8 mouse cellular contexts compared by ENCODE assay signal in genomic region chr13:62919647-62920341, GRCm38 (mm10). TPM values are rescaled to one million over a fixed set of nuclear protein-coding genes. Genes with fewer than 3 reads are reported as not detected.
DNase-seq lines count a peak whose midpoint lies in the region; ATAC-seq lines count a peak whose summit lies in the region.

No protein-coding gene starts in this region.

- peaks cover 3% of the 10 kb centered on the region; the same call in 1 of the 2 replicates for H3K4me1 ChIP-seq in heart, embryonic 11.5 days (ENCODE audit: control insufficient read depth, insufficient read depth, low read length)

- no peaks in the 10 kb centered on the region for H3K27me3 ChIP-seq in heart, embryonic 11.5 days (ENCODE audit: control insufficient read depth, insufficient read depth, low read length)

- peak; percentile 60 to 88 for DNase-seq in heart, adult 18-20 months
- peak; percentile 72 for DNase-seq in adrenal gland, adult 2 months
- peak; percentile 58 for DNase-seq in embryo, embryonic 11.5 days (ENCODE audit: low read depth, low spot score)
- peak; percentile 74 to 87 for DNase-seq in heart, postnatal 10 days
- peak; percentile 83 to 84 for DNase-seq in left cerebral cortex, postnatal 25 days (ENCODE audit: low spot score in 2 of 2)
- DNase-seq in natural killer cell, adult 2 months (ENCODE audit: low spot score in 2 of 2), result peak; percentile 33 to 63
- peak; percentile 69 for DNase-seq in telencephalon, adult 2 months (ENCODE audit: low read depth, low spot score)

- intact Hi-C loops in heart, postnatal 10 days (cut with DNase I), result no loop called here
- intact Hi-C loops in left cerebral cortex, postnatal 25 days (cut with DNase I), result loop anchor here (5.0 kb wide), 1 partner anchor 323 kb away; no protein-coding TSS in a partner anchor

- WGBS in heart, embryonic 11.5 days (ENCODE audit: insufficient replicate concordance), result 33% methylated on average over 11 of the region's 11 CpGs

- H3K9me3 ChIP-seq in heart, embryonic 11.5 days (replicated peaks; ENCODE audit: control insufficient read depth, low read length), result no peaks in the 10 kb centered on the region

- H3K4me3 ChIP-seq in heart, embryonic 11.5 days (ENCODE audit: low read depth, low read length), result no peak overlapping the region

- no peak for ATAC-seq in heart, embryonic 11.5 days (replicated peaks; ENCODE audit: insufficient number of reproducible peaks, low FRiP score, low TSS enrichment)

- H3K9ac ChIP-seq in heart, embryonic 11.5 days (ENCODE audit: low read depth, low read length), result no peak overlapping the region

- no peaks in the 10 kb centered on the region for H3K36me3 ChIP-seq in heart, embryonic 11.5 days (ENCODE audit: control insufficient read depth, insufficient read depth, low read length)

- H3K4me2 ChIP-seq in heart, embryonic 11.5 days, result no peak overlapping the region

- no peak overlapping the region for H3K27ac ChIP-seq in heart, embryonic 11.5 days (ENCODE audit: low read depth, low read length)

RNA-seq across cellular contexts. Expression of gene Fbp1, which starts 31.7 kb away (rescaled TPM):
- total RNA-seq in heart, adult 18-20 months (2021), result under 1 TPM; 0.20 to 0.31 TPM
- not detected in 2 replicates for polyA plus RNA-seq in heart, embryonic 11.5 days (2014; fragmentation: Nextera tagmentation; extraction: Ambion mirVana)
- 1 to 10 TPM in 1 of 2 experiments, under 1 TPM in 1; 0.83 to 3.8 TPM for total RNA-seq in adrenal gland, adult 2 months (2021)
- polyA plus RNA-seq in adrenal gland, adult 2 months (2012; rRNA removed), result 0.27 and 0.86 TPM in 2 replicates
- not detected for total RNA-seq in heart, postnatal 10 days (2021)
- under 1 TPM; 0.23 to 0.44 TPM for total RNA-seq in left cerebral cortex, postnatal 25 days (2021)

RNA-seq across cellular contexts. Expression of gene 2010111I01Rik, which starts 44.9 kb away (rescaled TPM):
- total RNA-seq in heart, adult 18-20 months (2021), result 10 to 100 TPM; 82.0 to 84.9 TPM
- polyA plus RNA-seq in heart, embryonic 11.5 days (2014; fragmentation: Nextera tagmentation; extraction: Ambion mirVana), result 49.6 and 58.9 TPM in 2 replicates
- total RNA-seq in adrenal gland, adult 2 months (2021), result 10 to 100 TPM; 62.1 to 99.2 TPM
- 39.4 and 39.9 TPM in 2 replicates for polyA plus RNA-seq in adrenal gland, adult 2 months (2012; rRNA removed)
- 100 to 1,000 TPM; 121 to 143 TPM for total RNA-seq in heart, postnatal 10 days (2021)
- 100 to 1,000 TPM in 1 of 2 experiments, 10 to 100 TPM in 1; 93.6 to 105 TPM for total RNA-seq in left cerebral cortex, postnatal 25 days (2021)
